Mouse (Mus musculus): ENCODE results near the gene Ripor3. TPM values are rescaled to one million over a fixed set of nuclear protein-coding genes. Genes with fewer than 3 reads are reported as not detected.
A peak's percentile ranks its signal among the peaks of the same experiment; 100 is the strongest.

Ripor3 gene
- total RNA-seq, 1 experiment: 0.98 TPM

DNA sequence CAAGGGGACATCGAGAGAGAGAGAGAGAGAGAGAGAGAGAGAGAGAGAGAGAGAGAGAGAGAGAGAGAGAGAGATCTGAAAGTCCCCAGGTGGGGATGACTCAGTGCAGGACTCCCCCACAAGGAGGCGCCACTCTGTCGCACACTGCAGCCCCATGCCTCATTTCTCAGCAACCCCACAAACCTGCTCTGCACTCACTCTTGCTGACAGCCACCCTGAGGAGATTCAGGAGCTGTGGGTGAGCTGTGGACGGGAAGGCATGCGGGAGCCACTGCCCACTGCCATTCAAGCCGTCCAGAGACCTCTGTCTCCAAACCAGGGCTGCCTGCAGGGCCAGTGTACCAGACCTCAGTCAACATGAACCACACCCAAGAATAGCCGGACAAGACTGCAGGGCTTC is 23.7 kb downstream of the Ripor3 start:
- peaks cover 0 to 8% of the 10 kb centered on the region in 2 experiments; a peak in 1 of 4 replicates for H3K4me1 ChIP-seq (ENCODE audit: control insufficient read depth in 2 of 2, insufficient read depth in 2 of 2, low read length in 2 of 2, poor library complexity in 1 of 2)
- H3K9me3 ChIP-seq (ENCODE audit: control insufficient read depth, insufficient read depth, low read depth, low read length): no peaks in the 10 kb centered on the region
- TF ChIP-seq HCFC1 (IDR thresholded peaks at IDR 0.05; ENCODE audit: borderline replicate concordance, insufficient read depth, low read length) (no peak), CHD2 (IDR thresholded peaks at IDR 0.05; ENCODE audit: low read depth, low read length) (no peak), ZC3H11A (IDR thresholded peaks at IDR 0.05; ENCODE audit: borderline replicate concordance, low read depth, low read length) (no peak), MAFK (IDR thresholded peaks at IDR 0.05; ENCODE audit: insufficient read depth, low read depth, low read length) (no peak), ZNF384 (IDR thresholded peaks at IDR 0.05; ENCODE audit: low read depth, low read length) (no peak)

DNA sequence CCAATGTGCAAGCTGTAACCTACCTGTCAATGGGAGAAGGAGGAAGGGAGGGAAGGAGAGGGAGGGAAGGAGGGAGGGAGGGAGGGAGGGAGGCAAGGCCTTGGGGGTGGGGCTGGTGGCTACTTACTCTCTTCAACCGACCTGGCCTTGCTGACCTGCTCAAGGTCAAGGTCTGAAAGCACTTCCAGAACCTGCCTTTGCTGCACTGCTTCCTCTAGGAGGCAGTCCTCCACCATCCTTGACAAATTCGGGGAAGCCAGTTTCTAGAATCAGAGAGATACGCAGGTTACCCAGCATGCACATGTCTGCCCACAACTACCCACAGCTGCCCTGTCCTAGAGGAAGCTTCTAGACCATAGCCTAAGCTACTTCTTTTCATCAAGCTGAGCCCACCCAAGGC is 25.5 kb downstream of the Ripor3 start:
- H3K9me3 ChIP-seq (ENCODE audit: control insufficient read depth, insufficient read depth, low read depth, low read length): no peaks in the 10 kb centered on the region
- no peak for DNase-seq (ENCODE audit: low read depth, low spot score)
- no peak overlapping the region for H3K27ac ChIP-seq (ENCODE audit: insufficient read depth, low read depth, low read length, poor library complexity, severe bottlenecking)
- no peak overlapping the region for H3K4me3 ChIP-seq (ENCODE audit: insufficient read depth in 1 of 2, low read depth in 1 of 2, low read length in 2 of 2, poor library complexity in 1 of 2, severe bottlenecking in 1 of 2)
- TF ChIP-seq ZNF384 (IDR thresholded peaks at IDR 0.05; ENCODE audit: low read depth, low read length): no peak
- no peak for TF ChIP-seq ZC3H11A (IDR thresholded peaks at IDR 0.05; ENCODE audit: borderline replicate concordance, low read depth, low read length)
- no peak for TF ChIP-seq HCFC1 (IDR thresholded peaks at IDR 0.05; ENCODE audit: borderline replicate concordance, insufficient read depth, low read length)
- no peak for TF ChIP-seq MAFK (IDR thresholded peaks at IDR 0.05; ENCODE audit: insufficient read depth, low read depth, low read length)
- TF ChIP-seq CHD2 (IDR thresholded peaks at IDR 0.05; ENCODE audit: low read depth, low read length): no peak
- H3K4me1 ChIP-seq (ENCODE audit: control insufficient read depth in 2 of 2, insufficient read depth in 2 of 2, low read length in 2 of 2, poor library complexity in 1 of 2): peaks cover 0 to 6% of the 10 kb centered on the region in 2 experiments; a peak in 1 of 4 replicates
- H3K9ac ChIP-seq (ENCODE audit: insufficient read depth, low read depth, low read length, poor library complexity, severe bottlenecking): no peak overlapping the region
- in situ Hi-C loops (cut with MboI; ENCODE audit: low sequenced_read_pairs in 2 of 2, unreplicated experiment in 2 of 2): no loop called here
- H3K36me3 ChIP-seq (ENCODE audit: control insufficient read depth, insufficient read depth, low read length, poor library complexity, severe bottlenecking): no peaks in the 10 kb centered on the region

More for the DNA sequence above, 23.7 kb downstream of the Ripor3 start:
- in situ Hi-C loops (cut with MboI; ENCODE audit: low sequenced_read_pairs in 2 of 2, unreplicated experiment in 2 of 2): no loop called here
- DNase-seq (ENCODE audit: low read depth, low spot score): peak; percentile 31
- Histone ChIP-seq H3K9ac (ENCODE audit: insufficient read depth, low read depth, low read length, poor library complexity, severe bottlenecking) (no peak overlapping the region), H3K36me3 (ENCODE audit: control insufficient read depth, insufficient read depth, low read length, poor library complexity, severe bottlenecking) (no peaks in the 10 kb centered on the region), H3K27ac (ENCODE audit: insufficient read depth, low read depth, low read length, poor library complexity, severe bottlenecking) (no peak overlapping the region), H3K4me3 (ENCODE audit: insufficient read depth in 1 of 2, low read depth in 1 of 2, low read length in 2 of 2, poor library complexity in 1 of 2, severe bottlenecking in 1 of 2) (0 out of 4 replicates have a peak overlapping the region, but pooled peaks of 1 of the 2 experiments have one; percentile 23)

DNA sequence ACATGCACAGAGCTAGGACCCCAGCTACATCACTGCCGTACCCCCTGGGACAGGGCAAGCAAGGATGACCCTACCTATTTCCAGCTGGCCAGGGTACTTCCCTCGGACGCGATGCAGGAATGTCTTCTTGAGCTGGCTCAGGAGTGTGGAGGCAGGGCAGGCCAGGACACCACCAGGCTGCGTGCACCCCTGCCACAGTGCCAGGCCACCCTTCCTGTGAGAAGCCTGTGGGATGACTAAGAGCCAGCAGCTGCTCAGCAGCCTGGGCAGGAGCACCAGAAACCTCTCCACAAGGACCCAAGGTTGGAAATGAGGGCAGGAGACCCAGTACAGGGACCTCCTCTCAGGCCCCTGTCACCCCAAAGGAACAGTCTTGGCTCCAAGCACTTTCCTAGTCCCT is 26.0 kb downstream of the Ripor3 start:
- in situ Hi-C loops (cut with MboI; ENCODE audit: low sequenced_read_pairs in 2 of 2, unreplicated experiment in 2 of 2): no loop called here
- H3K27ac ChIP-seq (ENCODE audit: insufficient read depth, low read depth, low read length, poor library complexity, severe bottlenecking): no peak overlapping the region
- no peak for TF ChIP-seq CHD2 (IDR thresholded peaks at IDR 0.05; ENCODE audit: low read depth, low read length)
- TF ChIP-seq ZC3H11A (IDR thresholded peaks at IDR 0.05; ENCODE audit: borderline replicate concordance, low read depth, low read length): no peak
- no peak for TF ChIP-seq HCFC1 (IDR thresholded peaks at IDR 0.05; ENCODE audit: borderline replicate concordance, insufficient read depth, low read length)
- no peak for TF ChIP-seq MAFK (IDR thresholded peaks at IDR 0.05; ENCODE audit: insufficient read depth, low read depth, low read length)
- TF ChIP-seq ZNF384 (IDR thresholded peaks at IDR 0.05; ENCODE audit: low read depth, low read length): no peak

DNA sequence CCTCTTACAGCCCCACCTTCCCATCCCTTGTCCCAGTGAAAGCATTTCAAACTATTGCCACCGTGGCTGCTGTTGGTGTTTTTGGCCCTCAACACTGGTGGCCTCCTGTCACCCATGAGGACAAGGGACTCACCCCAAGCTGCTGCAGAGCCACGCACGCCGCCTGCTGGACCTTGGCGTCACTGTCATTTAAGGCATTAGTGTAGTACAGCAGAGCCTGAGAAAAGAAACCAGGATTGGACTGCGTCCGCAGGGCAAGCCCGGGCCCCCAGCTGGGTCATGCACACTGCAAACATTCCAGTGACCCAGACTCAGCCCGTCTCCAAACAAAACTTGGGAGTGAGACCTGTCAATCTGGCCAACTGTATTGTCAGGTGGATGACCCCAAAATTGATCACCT is 27.8 kb downstream of the Ripor3 start:
- H3K36me3 ChIP-seq (ENCODE audit: control insufficient read depth, insufficient read depth, low read length, poor library complexity, severe bottlenecking): peaks cover under 1% of the 10 kb centered on the region; the same call in 1 of the 2 replicates
- no peak overlapping the region for H3K9ac ChIP-seq (ENCODE audit: insufficient read depth, low read depth, low read length, poor library complexity, severe bottlenecking)
- H3K4me3 ChIP-seq (ENCODE audit: insufficient read depth in 1 of 2, low read depth in 1 of 2, low read length in 2 of 2, poor library complexity in 1 of 2, severe bottlenecking in 1 of 2): no peak overlapping the region
- TF ChIP-seq HCFC1 (IDR thresholded peaks at IDR 0.05; ENCODE audit: borderline replicate concordance, insufficient read depth, low read length) (no peak), ZC3H11A (IDR thresholded peaks at IDR 0.05; ENCODE audit: borderline replicate concordance, low read depth, low read length) (no peak), ZNF384 (IDR thresholded peaks at IDR 0.05; ENCODE audit: low read depth, low read length) (no peak), MAFK (IDR thresholded peaks at IDR 0.05; ENCODE audit: insufficient read depth, low read depth, low read length) (no peak), CHD2 (IDR thresholded peaks at IDR 0.05; ENCODE audit: low read depth, low read length) (no peak)
- H3K4me1 ChIP-seq (ENCODE audit: control insufficient read depth in 2 of 2, insufficient read depth in 2 of 2, low read length in 2 of 2, poor library complexity in 1 of 2): peaks cover 0 to 5% of the 10 kb centered on the region in 2 experiments; a peak in 1 of 4 replicates
- DNase-seq (ENCODE audit: low read depth, low spot score): no peak
- H3K9me3 ChIP-seq (ENCODE audit: control insufficient read depth, insufficient read depth, low read depth, low read length): no peaks in the 10 kb centered on the region
- H3K27ac ChIP-seq (ENCODE audit: insufficient read depth, low read depth, low read length, poor library complexity, severe bottlenecking): no peak overlapping the region
- in situ Hi-C loops (cut with MboI; ENCODE audit: low sequenced_read_pairs in 2 of 2, unreplicated experiment in 2 of 2): no loop called here

More for the DNA sequence above, 26.0 kb downstream of the Ripor3 start:
- no peaks in the 10 kb centered on the region for H3K36me3 ChIP-seq (ENCODE audit: control insufficient read depth, insufficient read depth, low read length, poor library complexity, severe bottlenecking)
- no peaks in the 10 kb centered on the region for H3K9me3 ChIP-seq (ENCODE audit: control insufficient read depth, insufficient read depth, low read depth, low read length)
- no peak overlapping the region for H3K4me3 ChIP-seq (ENCODE audit: insufficient read depth in 1 of 2, low read depth in 1 of 2, low read length in 2 of 2, poor library complexity in 1 of 2, severe bottlenecking in 1 of 2)
- no peak overlapping the region for H3K9ac ChIP-seq (ENCODE audit: insufficient read depth, low read depth, low read length, poor library complexity, severe bottlenecking)
- DNase-seq (ENCODE audit: low read depth, low spot score): no peak
- peaks cover 0 to 4% of the 10 kb centered on the region in 2 experiments; a peak in 1 of 4 replicates for H3K4me1 ChIP-seq (ENCODE audit: control insufficient read depth in 2 of 2, insufficient read depth in 2 of 2, low read length in 2 of 2, poor library complexity in 1 of 2)

All from ES-E14 (cell line).